Mouse (Mus musculus): ENCODE results near the gene Naa40. TPM values are rescaled to one million over a fixed set of nuclear protein-coding genes. Genes with fewer than 3 reads are reported as not detected.

Gene Naa40
- 10 to 100 TPM; 36.3 to 45.6 TPM for total RNA-seq (2021)
- long read RNA-seq, full-length matches to known transcripts = 17 of 24 reads
- long read RNA-seq, partial matches to known transcripts = 1 of 24 reads
- long read RNA-seq, other reads (novel, unspliced or antisense) = 6 of 24 reads

DNA sequence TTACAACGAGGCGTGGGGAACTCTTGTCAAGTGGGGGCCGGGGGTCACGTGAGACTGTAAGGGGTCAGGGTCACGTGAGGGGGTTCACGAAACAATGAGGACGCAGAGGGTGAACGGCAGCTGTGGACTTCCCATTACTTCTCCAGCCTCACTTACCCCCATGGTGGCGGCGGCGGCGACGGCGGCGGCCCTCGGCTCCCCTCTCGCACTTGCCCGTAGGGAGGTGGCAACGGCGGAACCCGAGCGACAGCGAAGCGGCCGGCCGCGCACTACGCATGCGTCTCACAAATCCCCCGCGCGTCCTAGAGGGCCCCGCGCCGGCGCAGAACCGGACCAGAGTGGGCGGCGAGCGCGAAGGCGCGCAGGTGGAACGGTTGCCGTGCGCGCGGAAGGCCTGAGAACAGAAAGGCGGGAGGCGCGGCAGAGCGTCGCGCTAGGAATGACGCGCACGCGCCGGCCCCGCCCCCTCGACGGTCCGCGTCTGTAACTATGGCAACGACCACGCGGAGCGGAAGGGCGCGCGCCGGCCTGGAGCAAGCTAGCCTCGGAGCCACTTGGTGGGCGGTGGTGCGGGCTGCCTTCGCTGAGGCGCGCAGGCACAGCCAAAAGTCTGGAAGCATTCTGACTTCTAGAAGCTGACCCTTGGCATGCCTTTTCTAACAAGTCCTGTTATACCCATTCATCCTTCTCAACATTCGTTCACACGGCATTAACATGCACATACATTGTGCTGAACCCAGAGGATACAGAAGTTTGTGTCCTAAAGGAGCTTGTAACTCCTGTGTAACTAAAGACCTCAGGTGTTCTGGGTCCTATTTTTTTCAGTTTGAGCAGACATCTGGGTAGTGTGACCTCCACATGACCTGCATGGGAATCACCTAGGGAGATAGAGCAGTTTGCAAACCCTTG lies at the start of gene Naa40:
Gene Naa40, minus strand, starts transcription at position 402 of the 909 bp plus-strand sequence.
- DNase-seq (ENCODE audit: low spot score in 2 of 2) = peak; percentile 87 to 94

DNA sequence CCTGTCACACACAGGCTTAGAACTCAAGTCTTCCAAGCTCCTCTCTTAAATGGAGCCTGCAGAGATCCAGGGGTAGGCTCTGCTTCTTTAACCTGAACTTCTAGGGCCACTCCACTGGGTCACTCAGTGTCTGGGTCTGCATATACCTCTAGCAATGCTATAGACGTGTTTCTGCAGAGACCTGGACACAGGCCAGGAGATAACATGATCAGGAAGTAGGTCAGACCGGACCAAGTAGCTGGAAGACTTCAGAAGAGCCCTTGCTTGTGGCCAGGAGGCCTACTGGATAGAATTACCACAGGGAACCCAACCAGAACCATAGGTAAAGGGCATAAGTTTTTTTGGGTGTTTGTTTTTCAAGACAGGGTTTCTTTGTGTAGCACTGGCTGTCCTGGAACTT lies 48.8 kb upstream of the Naa40 start:
- DNase-seq (ENCODE audit: low spot score in 2 of 2) = no peak

DNA sequence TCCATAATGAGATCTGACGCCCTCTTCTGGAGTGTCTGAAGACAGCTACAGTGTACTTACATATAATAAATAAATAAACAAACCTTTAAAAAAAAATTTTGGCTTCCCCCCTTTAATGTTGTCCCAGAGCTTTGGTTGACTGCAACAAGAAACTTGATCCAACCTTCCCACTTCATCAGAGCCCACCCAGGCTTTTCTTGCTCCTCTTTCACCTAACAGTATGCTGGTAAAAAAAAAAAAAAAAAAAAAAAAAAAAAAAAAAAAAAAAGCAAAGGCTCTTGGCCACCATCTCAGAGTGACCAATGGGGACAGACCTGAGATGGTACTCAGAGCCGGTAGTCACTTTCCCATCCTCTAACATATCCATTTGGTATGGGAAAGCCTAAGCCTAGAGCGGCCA lies 47.3 kb upstream of the Naa40 start:
- DNase-seq (ENCODE audit: low spot score in 2 of 2) = no peak

DNA sequence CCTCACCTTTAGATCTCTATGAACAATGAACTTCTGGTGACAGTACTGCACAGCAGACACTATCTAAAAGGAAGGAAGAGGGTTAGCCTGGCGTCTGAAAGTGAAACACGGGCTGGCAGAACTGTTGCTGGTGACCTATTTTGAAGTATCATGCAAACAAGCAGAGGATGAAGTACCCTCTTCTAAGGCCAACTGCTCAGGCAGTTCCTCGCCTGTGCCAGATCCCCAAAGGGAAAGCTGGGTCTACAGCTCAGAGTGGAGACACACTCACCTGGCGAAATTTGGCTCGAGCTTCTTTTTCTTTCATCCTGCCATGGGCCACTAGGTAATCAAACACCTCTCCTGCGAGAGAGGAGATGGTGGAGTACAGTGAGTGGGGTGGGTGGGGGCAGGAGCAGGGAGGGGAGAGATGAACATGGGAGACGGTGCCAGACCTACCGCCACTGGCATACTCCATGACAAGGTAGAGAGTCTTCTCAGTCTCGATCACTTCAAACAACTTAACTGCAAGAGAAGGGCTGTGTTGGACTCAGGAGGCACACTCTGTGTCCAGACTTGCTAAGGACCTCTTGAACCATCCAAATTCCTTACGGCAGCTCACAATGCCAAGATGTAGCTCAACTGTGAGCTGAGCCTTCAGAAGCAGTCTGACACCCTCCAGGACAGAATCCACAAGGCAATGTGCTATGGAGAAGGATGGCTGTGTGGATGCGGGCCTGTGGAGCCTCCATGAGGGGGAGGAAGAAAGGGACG lies 45.8 kb upstream of the Naa40 start:
- no peak for DNase-seq (ENCODE audit: low spot score in 2 of 2)

DNA sequence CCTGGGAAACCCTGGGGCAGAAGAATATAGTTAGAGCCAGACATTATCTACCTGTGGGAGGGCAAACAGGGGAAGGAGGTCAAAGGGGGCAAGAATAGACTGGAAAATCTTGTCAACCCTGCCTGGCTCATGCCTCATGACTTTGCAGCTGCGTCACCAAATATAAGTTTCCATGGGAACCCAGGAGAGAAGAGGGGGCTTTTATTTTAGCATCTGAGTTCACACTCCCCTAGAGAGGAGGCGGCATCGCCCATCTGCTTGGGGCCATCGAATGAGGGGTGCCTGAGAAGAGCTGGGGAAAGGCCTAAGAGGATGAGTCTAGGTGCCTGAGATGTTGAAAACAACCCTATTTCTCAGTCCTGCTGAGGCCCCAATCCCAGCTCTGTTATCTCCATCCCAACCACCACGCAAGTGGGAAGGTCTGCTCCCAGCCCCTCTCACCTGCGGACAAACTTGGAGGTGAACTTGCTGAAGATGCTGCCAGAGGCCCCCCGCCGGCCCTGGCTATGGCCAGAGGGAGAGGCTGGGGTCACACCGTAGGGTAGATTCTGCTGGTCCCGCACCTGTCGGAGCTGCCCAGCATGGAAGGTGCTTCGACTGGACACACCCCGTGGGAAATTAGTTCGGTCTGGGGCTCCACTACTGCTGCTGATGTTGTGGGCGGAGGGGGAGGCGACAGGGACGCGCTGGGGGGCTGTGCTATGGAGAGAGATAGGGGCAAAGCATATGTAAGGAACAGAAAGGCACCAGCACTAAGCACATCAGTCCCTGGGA lies 39.8 kb upstream of the Naa40 start:
- peak in 1 of 2 experiments; percentile 43 for DNase-seq (ENCODE audit: low spot score in 2 of 2)

DNA sequence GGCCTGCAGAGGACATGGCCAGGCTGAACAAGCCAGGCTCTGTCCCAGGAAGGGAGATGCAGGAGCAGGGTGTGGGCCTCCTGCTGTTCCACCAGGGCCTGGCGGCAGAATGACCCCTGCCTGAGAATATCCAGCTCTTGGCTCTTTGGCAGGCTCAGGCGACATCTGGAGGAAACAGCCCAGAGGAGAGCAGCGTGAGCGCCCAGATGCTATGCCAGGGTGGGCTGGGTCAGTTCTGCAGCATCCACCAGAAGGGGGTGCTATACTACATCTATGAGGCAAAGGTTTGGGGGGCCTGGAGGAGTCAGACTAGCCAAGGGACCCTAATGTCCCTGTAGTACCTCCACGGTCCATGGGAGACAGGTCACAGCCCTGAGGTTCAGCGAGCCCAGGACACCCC lies 38.1 kb upstream of the Naa40 start:
- DNase-seq (ENCODE audit: low spot score in 2 of 2) = peak; percentile 63 to 70

DNA sequence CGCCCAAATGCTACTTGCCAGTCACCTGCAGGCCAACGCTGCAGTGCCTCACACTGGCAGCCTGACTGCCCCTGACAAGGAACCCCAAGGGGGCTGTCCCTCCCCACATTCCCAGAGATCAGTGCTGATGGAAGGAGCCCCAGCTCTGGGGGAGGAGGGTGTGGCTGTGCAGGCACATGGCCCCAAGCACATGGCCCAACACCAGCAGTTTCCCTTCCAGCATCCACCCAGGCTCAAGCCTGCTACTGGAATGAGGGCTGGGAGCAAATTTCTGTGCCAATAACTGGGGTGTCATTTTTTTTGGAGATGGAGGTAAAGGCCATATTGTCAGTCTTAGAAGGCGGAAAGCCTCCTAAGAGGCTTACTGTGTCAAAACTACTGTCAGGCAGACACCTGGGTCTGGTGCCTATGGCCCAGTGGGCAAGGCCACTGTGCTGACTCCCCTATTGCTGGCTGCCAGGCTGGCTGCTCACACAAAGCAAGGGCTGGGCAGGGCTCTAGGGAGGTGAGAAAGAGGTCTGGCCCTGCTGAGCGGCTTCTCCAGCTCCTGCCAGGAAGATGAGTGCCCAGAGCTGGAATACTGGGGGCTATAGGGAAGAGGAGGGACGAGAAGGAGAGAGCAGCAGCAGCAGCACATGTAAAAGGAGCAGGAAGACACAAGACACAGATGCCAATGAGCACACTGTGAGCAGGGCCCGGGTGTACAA lies 37.4 kb upstream of the Naa40 start:
- DNase-seq (ENCODE audit: low spot score in 2 of 2) = no peak

DNA sequence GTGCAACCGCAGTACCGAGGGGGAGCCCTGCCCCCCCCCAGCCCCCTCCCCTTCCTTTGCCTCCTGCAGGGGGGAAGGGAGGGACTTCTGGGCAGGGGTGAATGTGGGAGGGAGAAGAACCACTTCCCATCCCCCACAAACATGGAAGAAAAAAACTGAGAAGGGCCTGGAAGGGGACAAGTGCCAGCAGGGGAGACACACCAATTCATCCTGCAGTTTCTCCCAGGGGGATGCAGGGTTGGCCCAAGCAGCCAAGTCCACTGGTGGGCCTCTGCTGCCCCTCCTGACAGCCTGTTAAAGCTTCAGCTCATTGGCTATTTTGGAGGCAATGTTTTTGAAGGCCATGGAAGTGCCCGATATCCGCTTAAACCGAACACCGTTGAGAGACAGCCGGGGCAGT lies 35.8 kb upstream of the Naa40 start:
- no peak for DNase-seq (ENCODE audit: low spot score in 2 of 2)

DNA sequence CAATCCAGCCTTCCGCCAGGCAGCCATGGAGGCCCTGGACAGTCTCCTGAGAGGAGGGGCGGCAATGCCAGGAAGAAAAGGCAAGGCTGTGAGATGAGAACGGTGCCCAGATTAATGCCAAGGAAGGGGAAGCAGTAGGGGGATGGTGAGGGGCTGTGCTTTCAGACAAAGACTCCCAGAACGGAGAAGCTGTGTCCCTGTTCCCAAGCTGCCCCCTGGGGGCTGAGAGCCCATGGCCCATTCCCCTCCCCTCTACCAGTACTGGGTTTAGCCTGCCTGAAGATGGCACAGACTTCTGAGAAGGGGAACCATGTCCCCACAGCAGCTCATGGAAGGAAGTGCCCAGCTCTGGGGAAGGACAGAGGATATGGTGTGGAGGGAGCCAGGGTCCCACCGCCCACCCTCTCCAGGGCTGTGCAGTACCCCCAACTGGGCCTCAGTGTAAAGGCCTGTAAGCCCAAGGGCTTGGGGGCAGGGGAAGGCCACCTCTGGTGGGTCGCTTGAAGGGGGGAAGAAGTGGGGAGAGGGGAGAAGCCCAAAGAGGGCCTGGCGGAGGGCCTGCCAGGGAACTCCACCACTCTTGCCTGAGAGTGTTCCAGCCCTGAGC lies 35.2 kb upstream of the Naa40 start:
- peak in 1 of 2 experiments; percentile 40 for DNase-seq (ENCODE audit: low spot score in 2 of 2)

DNA sequence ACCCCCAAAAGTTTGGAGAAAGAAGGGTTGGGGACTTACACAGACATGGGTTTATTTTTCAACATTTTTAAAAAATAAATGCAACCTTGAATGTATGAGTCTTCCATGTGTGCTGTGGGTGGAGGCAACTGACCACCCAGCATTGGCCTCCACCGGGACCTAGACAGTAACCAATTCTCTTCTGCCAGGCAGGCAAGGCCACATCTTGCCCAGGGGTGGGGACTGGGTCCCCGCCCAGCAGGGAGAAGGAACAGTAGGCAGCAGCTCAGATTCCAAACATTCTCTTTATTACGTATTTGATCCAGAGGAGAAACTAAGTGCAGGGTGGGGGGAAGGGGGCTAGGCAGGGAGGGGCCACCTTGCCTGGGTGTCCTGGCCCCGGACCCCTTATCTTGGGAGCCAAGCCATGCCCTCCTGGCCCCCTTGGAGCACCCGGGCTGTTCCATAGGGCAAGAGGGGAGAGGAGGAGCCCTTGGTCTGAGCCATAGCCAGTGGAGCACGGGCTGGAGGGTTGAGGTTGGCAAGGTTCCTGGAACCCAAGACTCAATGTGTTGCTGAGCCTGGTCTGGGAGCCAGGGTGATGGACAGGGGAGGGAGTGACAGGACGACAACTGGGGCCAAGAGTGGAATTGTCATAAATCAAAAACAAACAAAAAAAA lies 34.3 kb upstream of the Naa40 start:
- no peak for DNase-seq (ENCODE audit: low spot score in 2 of 2)

DNA sequence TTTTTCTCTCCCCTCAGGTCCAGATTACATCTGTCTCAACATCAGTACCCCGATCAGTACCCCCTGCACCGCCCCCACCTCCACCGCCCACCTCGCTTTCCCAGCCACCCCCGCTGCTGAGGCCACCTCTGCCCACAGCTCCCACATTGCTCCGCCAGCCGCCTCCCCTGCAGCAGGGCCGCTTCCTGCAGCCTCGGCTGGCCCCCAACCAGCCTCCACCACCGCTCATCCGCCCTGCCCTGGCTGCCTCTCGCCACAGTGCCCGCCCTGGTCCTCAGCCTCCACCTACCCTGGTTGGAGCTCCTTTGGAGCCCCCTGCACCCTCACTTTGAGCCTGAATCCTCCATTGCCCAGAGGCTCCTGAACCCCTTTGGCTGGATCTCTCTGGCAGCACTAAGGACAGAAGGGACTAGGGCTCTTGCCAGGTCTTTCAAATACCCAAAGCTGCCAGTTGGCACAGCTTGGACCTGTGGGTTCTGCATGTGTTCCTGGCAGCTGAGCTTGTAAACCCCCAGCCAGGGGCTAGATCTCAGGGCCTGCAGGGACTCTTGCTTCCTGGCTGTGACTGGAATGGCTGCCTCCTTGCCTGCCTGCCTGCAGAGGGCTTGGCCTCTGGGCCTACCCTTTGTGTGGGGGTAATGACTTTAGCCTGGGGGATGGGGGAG lies 33.5 kb upstream of the Naa40 start:
- DNase-seq (ENCODE audit: low spot score in 2 of 2) = peak; percentile 74 to 78

DNA sequence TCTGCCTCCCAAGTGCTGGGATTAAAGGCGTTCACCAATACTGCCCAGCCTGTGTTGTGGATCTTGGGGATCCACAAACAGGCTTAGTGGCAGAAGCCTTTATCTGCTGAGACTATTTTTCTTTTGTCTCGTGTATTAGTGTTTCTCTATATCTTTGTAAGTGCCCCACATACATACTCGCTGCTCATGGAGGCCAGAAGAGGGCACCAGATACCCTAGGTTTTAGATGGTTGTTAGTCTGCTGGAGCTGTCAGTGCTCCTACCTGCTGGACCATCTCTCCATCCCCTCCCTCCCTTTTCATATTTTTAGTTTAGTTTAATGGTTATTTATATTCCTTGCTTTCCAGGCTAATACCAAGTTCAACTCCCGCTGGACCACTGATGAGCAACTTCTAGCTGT lies 32.5 kb upstream of the Naa40 start:
- no peak for DNase-seq (ENCODE audit: low spot score in 2 of 2)

DNA sequence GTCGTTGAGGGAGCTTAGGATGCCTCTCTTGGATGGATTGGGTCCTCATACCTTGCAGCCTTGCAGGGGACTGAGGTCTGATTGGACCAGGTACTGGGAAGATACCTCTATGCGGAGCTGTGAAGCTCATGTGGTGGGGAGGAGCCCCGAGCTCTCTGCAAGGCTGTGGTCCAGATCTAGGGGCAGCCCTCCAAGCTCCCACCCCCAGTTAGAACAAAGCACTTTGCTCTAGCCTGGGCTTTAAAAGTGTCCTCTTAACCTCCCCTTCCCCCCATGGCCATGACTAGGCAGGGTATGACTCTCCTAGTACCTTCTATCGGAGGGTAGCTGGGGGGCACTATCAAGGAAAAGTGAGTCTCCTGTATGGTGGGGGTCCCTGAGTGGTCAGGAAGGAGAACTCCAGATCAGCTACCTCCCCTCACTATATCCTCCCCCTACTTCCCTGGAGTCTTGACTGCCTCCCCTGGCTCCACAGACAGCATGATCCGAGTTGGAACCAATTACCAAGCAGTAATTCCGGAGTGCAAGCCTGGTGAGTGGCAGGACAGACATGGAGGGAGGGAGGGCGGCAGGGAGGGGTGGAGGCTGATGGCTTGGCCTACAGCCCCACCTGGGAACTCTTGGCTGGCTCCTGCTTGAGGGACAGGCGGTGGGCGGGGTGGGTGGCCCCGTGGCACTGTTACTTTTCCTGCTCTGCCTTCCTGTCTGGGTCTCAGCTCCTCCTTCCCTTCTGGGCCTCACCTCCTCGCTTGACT lies 28.5 kb upstream of the Naa40 start:
- DNase-seq (ENCODE audit: low spot score in 2 of 2) = peak; percentile 33 to 45

DNA sequence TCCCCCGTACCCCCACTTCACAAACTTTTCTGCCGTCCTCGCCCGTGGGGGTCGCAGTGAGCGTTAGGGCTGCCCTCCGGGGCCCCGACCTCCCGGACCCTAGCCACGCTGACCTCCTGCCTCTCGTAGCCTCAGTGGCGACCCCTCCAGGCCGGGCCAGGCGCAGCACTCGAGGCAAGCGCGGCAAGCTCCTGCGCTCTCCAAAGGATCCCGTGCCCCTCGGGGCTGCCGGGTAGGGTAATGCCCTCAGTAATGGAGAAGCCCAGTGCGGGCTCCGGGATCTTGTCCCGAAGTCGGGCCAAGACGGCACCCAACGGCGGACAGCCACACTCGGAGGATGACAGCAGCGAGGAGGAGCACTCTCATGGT lies 27.7 kb upstream of the Naa40 start:
- peak; percentile 85 to 86 for DNase-seq (ENCODE audit: low spot score in 2 of 2)

DNA sequence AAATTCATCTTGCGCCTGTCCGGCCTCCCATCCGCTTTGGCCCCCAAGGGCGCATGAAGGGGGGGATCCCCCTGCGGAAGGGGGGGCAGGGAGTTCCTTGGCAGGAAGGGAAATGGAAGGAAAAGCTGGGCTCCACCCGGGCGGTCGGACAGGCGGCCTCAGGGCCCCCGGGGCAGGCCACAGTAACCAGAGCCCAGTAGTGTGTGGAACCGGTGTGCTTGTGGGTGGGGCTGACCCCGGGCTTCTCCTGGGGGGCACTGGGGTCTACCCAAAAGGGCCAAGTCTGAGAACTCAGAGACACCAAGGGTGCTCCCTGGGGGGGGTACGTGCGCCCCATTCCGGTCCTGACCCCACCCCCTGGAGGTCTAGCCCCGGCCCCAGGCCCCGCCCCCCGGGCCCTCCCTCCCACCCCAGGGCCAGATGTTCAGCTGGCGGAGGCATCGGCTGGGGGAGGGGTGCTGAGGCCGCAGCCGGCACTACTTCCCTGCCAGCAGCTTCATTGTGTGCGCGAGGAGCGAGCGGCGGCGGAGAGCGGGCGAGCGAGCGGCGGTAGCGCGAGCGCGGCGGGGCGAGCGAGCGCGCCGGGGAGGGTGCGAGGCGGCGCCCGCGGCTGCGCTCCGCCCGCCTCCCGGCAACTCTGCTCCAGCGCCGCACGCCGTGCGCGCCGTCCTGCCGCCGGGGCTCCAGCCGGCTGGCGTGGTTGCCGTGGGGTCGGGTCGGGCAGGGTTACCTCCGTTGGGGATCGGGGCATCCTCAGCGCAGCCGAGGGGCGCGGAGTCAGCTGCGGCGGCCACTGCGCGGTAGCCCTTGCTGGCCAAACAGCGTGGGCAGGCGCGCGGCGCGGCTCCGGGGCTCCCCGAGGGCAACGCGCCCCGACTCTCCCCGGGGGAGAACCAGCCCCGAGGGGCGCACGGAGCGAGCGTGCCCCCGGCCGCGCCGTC lies 27.1 kb upstream of the Naa40 start:
- peak; percentile 77 to 84 for DNase-seq (ENCODE audit: low spot score in 2 of 2)

DNA sequence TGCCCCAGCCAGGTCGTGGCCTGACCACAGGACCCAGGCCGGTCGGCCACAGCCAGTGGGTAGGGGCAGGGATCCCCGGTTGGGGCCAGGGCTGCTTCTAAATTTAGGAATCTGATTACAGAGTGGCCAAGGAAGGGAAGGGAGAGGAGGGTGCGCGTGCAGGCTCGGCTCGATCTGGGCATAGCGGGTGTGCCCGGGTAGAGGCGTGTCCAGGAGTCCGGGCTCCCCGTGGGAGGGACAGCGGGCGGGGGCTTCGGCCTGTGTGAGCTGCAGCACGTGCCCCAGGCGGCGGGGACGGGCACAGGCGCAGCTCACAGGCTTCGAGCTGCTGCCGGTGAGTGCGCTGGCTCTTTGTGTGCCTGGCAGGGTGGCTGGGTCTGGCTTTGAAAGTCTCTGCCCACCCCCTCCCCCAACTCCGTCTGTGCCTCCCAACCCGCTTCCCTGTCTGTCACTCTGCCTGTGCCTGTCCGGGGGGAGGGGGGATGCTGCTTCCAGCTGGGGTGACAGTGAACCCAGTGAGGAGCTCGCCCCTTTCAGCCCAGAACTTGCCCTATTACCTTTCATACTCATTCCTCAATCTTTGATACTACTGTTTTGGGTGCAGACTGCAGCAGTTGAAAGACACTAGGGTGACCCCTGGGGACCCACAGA lies 26.2 kb upstream of the Naa40 start, which contains the start of gene Rcor2:
Gene Rcor2, plus strand, starts transcription at position 235 of the 651 bp plus-strand sequence.
- DNase-seq (ENCODE audit: low spot score in 2 of 2) = peak; percentile 71 to 79

DNA sequence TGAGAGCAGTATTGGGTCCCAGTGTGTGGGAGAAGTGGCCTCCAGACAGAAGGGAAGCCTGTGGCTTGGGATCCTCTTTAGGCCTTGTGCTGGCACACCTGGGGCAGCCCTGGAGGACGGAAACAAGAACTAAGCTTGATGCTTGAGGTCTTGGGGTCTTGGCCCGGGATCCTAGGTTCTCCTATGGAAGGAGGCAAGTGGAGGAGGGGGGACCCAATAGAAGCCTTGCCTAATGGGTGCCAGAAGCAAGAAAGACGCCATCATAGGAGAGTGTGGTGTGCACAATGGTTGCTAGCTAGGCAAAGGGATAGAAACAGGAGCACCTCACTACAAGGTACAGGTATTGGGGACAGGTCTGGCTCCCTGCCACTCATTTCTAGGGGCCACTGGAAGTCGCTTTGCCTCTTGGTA lies 25.4 kb upstream of the Naa40 start:
- peak; percentile 41 to 47 for DNase-seq (ENCODE audit: low spot score in 2 of 2)
